Mouse (Mus musculus) midbrain, embryonic 14.5 days (tissue): ENCODE measurements at regions not wholly inside any gene's neighbourhood (a gene's known extent, or its start where the extent isn't known, plus 50 kb on each side); places are given as distances from the start of the nearest gene placed in this dataset.

Experiments used
- ATAC-seq: fragments of 200-750 bp; cut with Nextera tagmentation; 2 replicates; pipeline ENCODE4 v1.8.0; 2017; ENCODE audit warnings: moderate number of reproducible peaks, moderate library complexity; ENCODE audit not compliant: low FRiP score, low TSS enrichment
- DNase-seq: peaks from one replicate; pipeline ENCODE4 v3.0.0-alpha.2; 2015
- H3K27ac ChIP-seq: fragments of 300-500 bp; sonication (generic); replicated peaks from 2 replicates; pipeline ENCODE4 v1.5.1; 2014; ENCODE audit warnings: mild to moderate bottlenecking, low read depth, low read length, moderate library complexity
- H3K27me3 ChIP-seq: fragments of 300-500 bp; sonication (generic); 2 replicates; pipeline ENCODE4 v1.6.1; 2014; ENCODE audit warnings: low read length, control low read depth, mixed read lengths; ENCODE audit not compliant: control insufficient read depth, insufficient read depth
- H3K36me3 ChIP-seq: fragments of 300-500 bp; sonication (generic); 2 replicates; pipeline ENCODE4 v1.6.1; 2014; ENCODE audit warnings: low read length, control low read depth; ENCODE audit not compliant: control insufficient read depth, insufficient read depth
- H3K4me1 ChIP-seq: fragments of 300-500 bp; sonication (generic); 2 replicates; pipeline ENCODE4 v1.6.1; 2014; ENCODE audit warnings: mild to moderate bottlenecking, antibody characterized with exemption, low read length, control low read depth; ENCODE audit not compliant: control insufficient read depth, insufficient read depth
- H3K4me2 ChIP-seq: fragments of 300-500 bp; sonication (generic); 2 replicates; pipeline ENCODE4 v1.6.1; 2014; ENCODE audit warnings: mild to moderate bottlenecking, low read length, moderate library complexity
- H3K4me3 ChIP-seq: fragments of 300-500 bp; sonication (generic); replicated peaks from 2 replicates; pipeline ENCODE4 v1.5.1; 2014; ENCODE audit warnings: low read depth, low read length
- H3K9ac ChIP-seq: fragments of 300-500 bp; sonication (generic); replicated peaks from 2 replicates; pipeline ENCODE4 v1.6.1; 2014; ENCODE audit warnings: mild to moderate bottlenecking, low read length, moderate library complexity
- H3K9me3 ChIP-seq: fragments of 300-500 bp; sonication (generic); 2 replicates; pipeline ENCODE4 v1.6.1; 2016; ENCODE audit warnings: low read length, control low read depth, mixed read lengths; ENCODE audit not compliant: control insufficient read depth
- WGBS: fragments of 180-500 bp; shearing (Covaris S2); extraction: QIAGEN DNeasy Blood & Tissue Kit; methylation state at CpG from one replicate; pipeline ENCODE4 v1.1.7; 2014; 5-methylcytosine and 5-hydroxymethylcytosine counted together

DNA sequence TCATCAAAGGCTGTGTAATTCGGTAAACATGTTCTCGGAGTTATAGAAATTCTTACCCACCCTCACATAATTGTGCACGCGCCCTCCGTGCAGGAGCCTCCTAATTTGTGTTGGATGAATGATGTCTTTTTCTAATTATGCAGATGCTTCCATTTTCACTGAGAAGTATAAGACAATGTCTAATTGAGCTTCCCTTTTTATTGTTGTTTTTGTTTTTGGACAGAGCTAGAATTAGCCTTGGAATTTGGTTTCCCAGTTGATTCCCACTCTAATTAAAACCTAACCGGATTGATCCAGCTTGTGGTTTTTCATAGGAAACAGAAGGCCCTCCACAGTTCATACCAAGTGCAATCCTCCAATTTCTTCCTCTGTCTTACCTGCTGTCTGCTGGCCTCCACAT, 616.2 kb upstream of the Nrp1 start:
- WGBS, result 87% methylated on average over 6 of the region's 6 CpGs
- Histone ChIP-seq H3K9ac (no peak overlapping the region), H3K9me3 (no peaks in the 10 kb centered on the region), H3K4me1 (no peaks in the 10 kb centered on the region), H3K36me3 (no peaks in the 10 kb centered on the region), H3K4me2 (no peak overlapping the region), H3K27me3 (no peaks in the 10 kb centered on the region), H3K27ac (no peak overlapping the region), H3K4me3 (no peak overlapping the region)
- no peak for ATAC-seq
- no peak for DNase-seq

DNA sequence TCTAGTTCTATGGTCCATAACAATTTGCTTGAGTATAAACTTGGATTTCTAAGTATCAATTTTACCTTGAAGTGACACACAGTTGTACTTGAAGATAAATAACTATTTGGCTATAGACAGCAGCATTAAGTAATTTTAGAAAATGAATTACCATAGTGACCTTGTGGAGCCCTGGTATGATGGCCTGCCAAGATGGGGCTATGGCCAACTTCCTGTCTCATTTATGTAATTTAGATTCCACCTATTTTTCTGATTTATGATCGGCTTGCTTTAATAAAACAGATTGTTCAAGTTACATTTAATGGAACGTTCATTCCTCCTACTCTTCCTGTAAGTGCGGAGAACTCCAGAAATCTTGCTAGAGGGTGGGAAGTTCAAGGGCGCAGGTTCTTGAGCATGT, 613.2 kb upstream of the Nrp1 start:
- Histone ChIP-seq H3K4me2 (no peak overlapping the region), H3K4me3 (no peak overlapping the region), H3K4me1 (no peaks in the 10 kb centered on the region), H3K27ac (no peak overlapping the region), H3K27me3 (no peaks in the 10 kb centered on the region), H3K9ac (no peak overlapping the region), H3K36me3 (no peaks in the 10 kb centered on the region), H3K9me3 (no peaks in the 10 kb centered on the region)
- ATAC-seq (no peak), DNase-seq (no peak)
- 96% methylated on average over 4 of the region's 4 CpGs for WGBS

DNA sequence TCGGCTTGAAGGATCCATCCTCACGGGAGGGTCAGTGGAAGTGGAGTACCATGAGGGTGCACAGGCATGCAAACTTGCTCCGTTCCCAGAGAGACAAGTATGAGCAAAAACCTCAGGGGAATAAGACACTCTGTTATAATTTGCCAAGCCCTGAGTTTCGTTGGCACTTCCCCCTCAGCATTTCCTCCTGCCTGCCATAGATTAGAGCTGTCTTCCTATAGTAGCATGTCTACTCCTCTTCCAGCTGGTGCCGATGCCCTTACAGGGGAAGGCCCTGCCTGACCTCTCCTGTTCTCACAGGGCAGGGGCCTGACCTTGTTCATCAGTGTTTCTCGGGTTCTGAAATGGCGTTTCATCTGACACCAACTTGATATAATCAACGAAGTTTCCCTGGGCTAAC, 611.9 kb upstream of the Nrp1 start:
- H3K36me3 ChIP-seq, result no peaks in the 10 kb centered on the region
- WGBS, result 86% methylated on average over 8 of the region's 8 CpGs
- ATAC-seq, result no peak
- DNase-seq, result no peak
- H3K4me3 ChIP-seq, result no peak overlapping the region
- H3K27me3 ChIP-seq, result no peaks in the 10 kb centered on the region
- H3K27ac ChIP-seq, result no peak overlapping the region
- H3K4me1 ChIP-seq, result no peaks in the 10 kb centered on the region
- no peak overlapping the region for H3K4me2 ChIP-seq
- no peaks in the 10 kb centered on the region for H3K9me3 ChIP-seq
- no peak overlapping the region for H3K9ac ChIP-seq

DNA sequence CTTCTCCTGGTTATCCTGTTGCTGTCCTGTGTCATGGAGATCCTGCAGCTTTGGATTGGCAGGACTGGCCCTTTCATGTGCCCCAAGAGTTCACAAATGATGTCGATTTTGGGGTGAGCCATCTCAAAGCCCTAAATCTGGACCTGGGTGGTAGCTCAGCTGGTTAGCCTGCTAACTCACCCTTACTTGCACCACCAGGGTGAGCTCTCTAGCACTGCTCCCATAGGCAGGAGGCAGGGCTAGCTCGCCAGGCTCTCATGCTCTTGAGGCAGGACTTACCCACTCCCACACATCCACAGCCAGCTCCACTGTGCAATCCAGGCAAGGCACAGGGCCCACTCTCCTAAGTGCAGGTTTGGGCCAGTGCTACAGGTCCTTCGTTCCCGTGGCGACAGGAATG, 605.5 kb upstream of the Nrp1 start:
- ATAC-seq (no peak), DNase-seq (no peak)
- no peaks in the 10 kb centered on the region for H3K27me3 ChIP-seq
- no peak overlapping the region for H3K9ac ChIP-seq
- no peaks in the 10 kb centered on the region for H3K9me3 ChIP-seq
- 80% methylated on average over 5 of the region's 5 CpGs for WGBS
- H3K4me2 ChIP-seq, result no peak overlapping the region
- no peaks in the 10 kb centered on the region for H3K4me1 ChIP-seq
- no peak overlapping the region for H3K4me3 ChIP-seq
- H3K36me3 ChIP-seq, result no peaks in the 10 kb centered on the region
- H3K27ac ChIP-seq, result no peak overlapping the region

DNA sequence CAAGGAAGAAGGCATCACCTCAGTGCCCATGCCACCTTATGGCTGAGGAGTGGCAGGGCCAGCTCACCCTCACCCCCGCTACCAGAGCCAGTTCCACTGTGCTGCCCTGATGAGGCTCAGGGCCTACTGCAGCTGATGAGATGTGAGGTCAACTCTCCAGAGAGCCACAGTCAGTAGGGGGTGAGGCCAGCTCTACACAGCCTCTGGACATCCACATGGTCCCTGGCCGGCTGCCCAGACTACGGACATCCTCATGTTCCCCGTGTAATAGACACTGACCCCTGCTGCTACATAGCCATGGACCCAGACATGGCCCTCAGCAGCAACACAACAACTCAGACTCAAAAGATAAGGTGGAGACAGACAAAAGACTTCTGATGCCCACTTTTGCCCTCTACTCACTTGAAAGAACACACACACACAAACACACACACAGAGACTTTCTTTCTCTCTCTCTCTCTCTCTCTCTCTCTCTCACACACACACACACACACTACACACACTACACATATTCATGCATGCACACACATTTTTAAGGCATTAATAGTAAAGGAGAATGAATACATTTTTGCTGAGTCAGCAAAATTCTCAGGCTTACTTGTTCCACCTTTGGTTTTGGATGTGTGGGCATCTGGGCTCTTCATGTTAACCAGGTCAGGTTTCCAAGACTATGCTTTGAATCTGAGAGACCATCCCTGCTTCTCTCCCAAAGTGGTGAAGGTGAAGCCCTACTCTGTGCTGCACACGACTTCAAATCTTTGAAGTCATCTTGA, 604.4 kb upstream of the Nrp1 start:
- ATAC-seq, result no peak
- 91% methylated on average over 5 of the region's 5 CpGs for WGBS
- DNase-seq, result no peak

DNA sequence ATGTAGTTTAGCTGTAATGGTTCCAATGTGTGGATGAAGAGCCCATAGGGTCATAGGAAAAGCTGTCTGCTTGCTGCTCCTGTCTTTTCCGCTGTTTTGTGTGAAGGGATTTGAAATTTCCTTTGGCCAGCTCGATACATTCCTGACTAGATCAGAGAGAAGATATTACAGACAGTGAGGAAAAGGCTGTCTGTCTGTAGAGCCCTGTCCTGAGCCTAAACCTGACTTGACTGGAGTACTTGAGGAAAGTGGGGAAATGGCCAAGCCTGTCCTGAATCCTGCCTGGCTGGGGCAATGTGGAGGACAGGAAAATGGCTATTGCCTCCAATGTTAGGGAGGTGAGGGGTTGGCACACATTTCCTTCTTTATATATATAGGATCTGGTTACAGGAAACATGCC, 601.0 kb upstream of the Nrp1 start:
- whole genome bisulfite sequencing, result 84% methylated on average over 2 of the region's 2 CpGs
- no peak for DNase-seq

More for the DNA sequence above, 604.4 kb upstream of the Nrp1 start:
- H3K27me3 ChIP-seq, result no peaks in the 10 kb centered on the region
- no peaks in the 10 kb centered on the region for H3K9me3 ChIP-seq
- H3K4me3 ChIP-seq, result no peak overlapping the region
- no peak overlapping the region for H3K27ac ChIP-seq
- no peaks in the 10 kb centered on the region for H3K36me3 ChIP-seq
- H3K4me2 ChIP-seq, result no peak overlapping the region
- no peak overlapping the region for H3K9ac ChIP-seq
- no peaks in the 10 kb centered on the region for H3K4me1 ChIP-seq

DNA sequence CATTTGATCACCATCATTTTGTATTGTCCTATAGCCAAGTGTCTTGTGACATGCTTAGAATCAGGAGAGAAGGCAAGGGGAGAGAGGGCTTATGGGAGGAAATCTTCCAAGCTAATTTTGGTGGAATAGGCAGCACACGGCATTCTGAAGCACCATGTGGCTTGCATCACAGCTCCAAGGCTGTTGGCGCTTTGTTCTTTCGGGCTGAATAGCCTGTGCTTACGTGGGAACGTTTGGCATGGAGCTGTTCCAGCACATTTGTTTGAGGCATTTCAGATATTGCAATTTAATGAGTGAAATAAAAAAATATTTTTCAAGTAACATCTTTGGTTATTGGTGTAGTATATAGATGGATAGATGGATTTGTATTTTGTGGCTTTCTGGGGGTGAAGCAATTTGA, 598.5 kb upstream of the Nrp1 start:
- Histone ChIP-seq H3K36me3 (no peaks in the 10 kb centered on the region), H3K4me1 (no peaks in the 10 kb centered on the region), H3K9me3 (no peaks in the 10 kb centered on the region), H3K27ac (no peak overlapping the region), H3K9ac (no peak overlapping the region), H3K4me3 (no peak overlapping the region), H3K4me2 (no peak overlapping the region), H3K27me3 (no peaks in the 10 kb centered on the region)
- DNase-seq (no peak), ATAC-seq (no peak)
- 90% methylated on average over 5 of the region's 5 CpGs for WGBS

More for the DNA sequence above, 601.0 kb upstream of the Nrp1 start:
- Histone ChIP-seq H3K27ac (no peak overlapping the region), H3K27me3 (no peaks in the 10 kb centered on the region), H3K36me3 (no peaks in the 10 kb centered on the region), H3K4me3 (no peak overlapping the region), H3K4me2 (no peak overlapping the region), H3K9ac (no peak overlapping the region), H3K9me3 (no peaks in the 10 kb centered on the region), H3K4me1 (no peaks in the 10 kb centered on the region)
- ATAC-seq, result no peak

DNA sequence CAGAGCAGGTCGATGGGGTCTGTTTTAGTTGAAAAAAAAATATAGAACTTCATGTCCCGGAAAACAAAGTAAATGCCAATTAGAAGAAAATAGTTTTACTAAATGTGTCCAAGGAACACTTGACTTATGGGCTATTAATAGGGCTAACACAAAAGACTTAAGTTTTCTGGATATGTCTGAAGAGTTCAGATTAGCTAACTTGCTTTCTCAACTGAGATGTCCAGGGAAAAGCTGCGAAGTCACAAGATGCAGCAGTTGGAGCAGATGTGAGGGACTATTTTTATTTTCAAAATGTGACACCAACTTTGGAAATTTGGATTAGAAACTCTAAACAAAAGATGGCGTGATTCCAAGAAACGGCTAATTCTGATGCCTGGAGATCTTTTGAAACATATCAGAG, 593.2 kb upstream of the Nrp1 start:
- H3K27me3 ChIP-seq, result no peaks in the 10 kb centered on the region
- ATAC-seq (no peak), DNase-seq (no peak)
- H3K9ac ChIP-seq, result no peak overlapping the region
- H3K4me3 ChIP-seq, result no peak overlapping the region
- H3K27ac ChIP-seq, result no peak overlapping the region
- 94% methylated on average over 5 of the region's 5 CpGs for WGBS
- no peaks in the 10 kb centered on the region for H3K4me1 ChIP-seq
- no peak overlapping the region for H3K4me2 ChIP-seq
- no peaks in the 10 kb centered on the region for H3K36me3 ChIP-seq
- no peaks in the 10 kb centered on the region for H3K9me3 ChIP-seq

DNA sequence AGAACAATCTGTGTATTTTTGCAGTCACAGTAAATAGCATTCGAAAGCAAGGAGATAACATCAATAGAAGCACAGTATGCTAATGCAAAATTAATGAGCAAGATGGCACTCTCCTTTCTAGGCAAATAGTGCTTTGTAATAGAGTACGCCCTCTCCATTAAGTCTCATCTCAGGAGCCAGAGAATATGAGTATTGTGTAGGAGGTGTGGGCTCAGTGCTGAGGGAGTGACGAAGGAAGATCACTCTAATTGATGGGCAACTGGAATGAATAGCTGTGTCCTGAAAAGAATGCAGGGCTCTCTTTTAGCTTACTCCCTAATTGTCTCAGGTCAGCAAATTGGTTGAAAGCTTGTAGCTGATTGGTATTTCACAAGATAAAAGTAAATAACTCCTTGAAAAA, 590.1 kb upstream of the Nrp1 start:
- H3K4me3 ChIP-seq, result no peak overlapping the region
- no peak overlapping the region for H3K27ac ChIP-seq
- WGBS, result 43% methylated on average over 3 of the region's 3 CpGs

More for the DNA sequence above, 590.1 kb upstream of the Nrp1 start:
- no peak for ATAC-seq
- no peaks in the 10 kb centered on the region for H3K9me3 ChIP-seq
- no peaks in the 10 kb centered on the region for H3K4me1 ChIP-seq
- H3K27me3 ChIP-seq, result no peaks in the 10 kb centered on the region
- H3K4me2 ChIP-seq, result no peak overlapping the region
- DNase-seq, result no peak
- H3K9ac ChIP-seq, result no peak overlapping the region
- no peaks in the 10 kb centered on the region for H3K36me3 ChIP-seq
